In the genomic region with DNA sequence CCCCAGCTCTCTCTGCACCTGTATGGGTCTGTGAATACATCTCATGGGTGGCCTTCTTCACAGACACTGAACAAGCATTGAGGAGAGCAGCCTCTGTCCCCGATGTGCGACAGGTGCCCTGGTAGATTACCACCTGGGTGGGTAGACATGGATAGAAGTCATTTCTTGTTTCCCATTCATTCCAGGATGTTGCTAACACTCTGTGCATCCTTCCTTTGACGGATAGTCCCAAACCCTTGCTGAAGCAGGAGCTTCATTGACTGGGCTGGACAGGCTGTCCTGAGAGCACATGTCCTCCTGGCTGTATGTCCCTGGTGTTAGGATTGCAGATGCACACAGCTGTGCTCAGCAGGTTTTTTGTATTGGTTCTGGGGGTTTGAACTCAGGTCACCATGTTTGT, we compare ENCODE assay signal across 22 mouse cellular contexts. TPM values are rescaled to one million over a fixed set of nuclear protein-coding genes. Genes with fewer than 3 reads are reported as not detected.
DNase-seq lines count a peak whose midpoint lies in the region.
"Had no signal": no experiment of that assay in that cellular context is flagged by ENCODE, and none has a peak within 500 bp of the region (broad histone marks: within the 10 kb centered on the region; RNA-seq: fewer than 3 reads in every experiment).

No protein-coding gene starts in this region.

- no peak overlapping the region for H3K4me3 ChIP-seq in heart, embryonic 10.5 days

- H3K27me3 ChIP-seq in heart, embryonic 10.5 days (ENCODE audit: insufficient read depth, poor library complexity, severe bottlenecking) = peaks cover 72% of the 10 kb centered on the region

- no peak overlapping the region for H3K27ac ChIP-seq in heart, embryonic 10.5 days

- 74% methylated on average over 3 of the region's 3 CpGs for WGBS in heart, embryonic 10.5 days

- intact Hi-C loops in heart, postnatal 36 days (cut with DNase I) = loop anchor here (1.0 to 10.0 kb wide), 4 partner anchors 55 to 467 kb away; no protein-coding TSS in a partner anchor

- peak; percentile 52 for DNase-seq in heart, adult 11 months
- DNase-seq in heart, adult 9 months (ENCODE audit: low spot score in 2 of 2) = no peak
- peak; percentile 53 for DNase-seq in heart, embryonic 10.5 days (ENCODE audit: low spot score)
- DNase-seq in heart, postnatal 36 days = no peak
- DNase-seq: adrenal gland, adult 2 months; adrenal gland, adult 8-10 months; adrenal gland, postnatal 10 days; adrenal gland, postnatal 14 days; adrenal gland, postnatal 25 days; adrenal gland, postnatal 36 days; B cell, adult 2 months; cerebellum, adult 11 months; cerebellum, adult 11-12 months; cerebellum, adult 18-20 months had no signal

- H3K36me3 ChIP-seq in heart, embryonic 10.5 days = no peaks in the 10 kb centered on the region
- H3K36me3 ChIP-seq: G1E had no signal

- no peaks in the 10 kb centered on the region for H3K4me1 ChIP-seq in heart, embryonic 10.5 days

- no peaks in the 10 kb centered on the region for H3K9me3 ChIP-seq in heart, embryonic 10.5 days
- H3K9me3 ChIP-seq: G1E had no signal

RNA-seq across cellular contexts. Expression of gene T, which starts 33.5 kb away (rescaled TPM):
- polyA plus RNA-seq in heart, embryonic 10.5 days (2016; fragmentation: Nextera tagmentation; extraction: Ambion mirVana) = 0.29 TPM in 1 of 2 replicates, not detected in the other
- total RNA-seq in heart, postnatal 36 days (2021) = not detected
- total RNA-seq: adrenal gland, adult 18-20 months; adrenal gland, adult 2 months; adrenal gland, adult 8-10 months; adrenal gland, postnatal 10 days; adrenal gland, postnatal 14 days; adrenal gland, postnatal 25 days; adrenal gland, postnatal 36 days; adrenal gland, postnatal 4 days; MEL had no signal
- polyA plus RNA-seq: activated CD4-positive, CD25-positive, alpha-beta regulatory T cell, adult 4 months; C2C12; CD4-positive, CD25-positive, alpha-beta regulatory T cell, adult 4 months; G1E; Patski had no signal

RNA-seq across cellular contexts. Expression of gene Pde10a, which starts 57.4 kb away (rescaled TPM):
- polyA plus RNA-seq in heart, embryonic 10.5 days (2016; fragmentation: Nextera tagmentation; extraction: Ambion mirVana) = 2.8 and 3.5 TPM in 2 replicates
- total RNA-seq in heart, postnatal 36 days (2021) = 1 to 10 TPM; 2.7 to 3.5 TPM
- polyA plus RNA-seq: activated CD4-positive, CD25-positive, alpha-beta regulatory T cell, adult 4 months; G1E had no signal

Comparison
In these comparisons a context has a peak if more than half of its experiments do, and no peak if none do; other contexts are left out.
1. DNase-seq: peak in heart, adult 11 months (single experiment) and heart, embryonic 10.5 days (single experiment); none in heart, adult 9 months (0 of 2) and heart, postnatal 36 days (0 of 2).